Mouse (Mus musculus): ENCODE results near the gene Ptpn21. TPM values are rescaled to one million over a fixed set of nuclear protein-coding genes. Genes with fewer than 3 reads are reported as not detected.

The Ptpn21 gene
- total and polyA plus RNA-seq, 3 experiments, result 1.2 to 3.8 TPM; not detected in 1

GRCm38 (mm10) chr12:98701564-98701963, 35.6 kb downstream of the Ptpn21 start:
- Histone ChIP-seq H3K9me3 (replicated peaks; ENCODE audit: insufficient read depth, low read length) (no peaks in the 10 kb centered on the region), H3K36me3 (ENCODE audit: control insufficient read depth in 1 of 2, insufficient read depth in 2 of 2, low read length in 2 of 2) (no peaks in the 10 kb centered on the region), H3K4me3 (ENCODE audit: control insufficient read depth in 1 of 2, insufficient read depth in 1 of 2, low read depth in 2 of 2, low read length in 2 of 2) (no peak overlapping the region), H3K27me3 (ENCODE audit: control insufficient read depth in 1 of 2, insufficient read depth in 2 of 2, low read length in 2 of 2) (no peaks in the 10 kb centered on the region), H3K4me1 (ENCODE audit: control insufficient read depth in 1 of 2, insufficient read depth in 2 of 2, low read length in 2 of 2) (no peaks in the 10 kb centered on the region), H3K79me2 (ENCODE audit: control insufficient read depth, insufficient read depth, low read length, poor library complexity) (no peaks in the 10 kb centered on the region), H3K9ac (ENCODE audit: control insufficient read depth, low read depth, low read length, poor library complexity, severe bottlenecking) (no peak overlapping the region), H3K27ac (ENCODE audit: control insufficient read depth, low read depth, low read length) (no peak overlapping the region)
- TF ChIP-seq JUND (IDR thresholded peaks at IDR 0.05; ENCODE audit: low read depth, low read length) (no peak), EP300 (IDR thresholded peaks at IDR 0.05; ENCODE audit: low read depth in 1 of 2, low read length in 2 of 2) (no peak), POLR2AphosphoS5 (IDR thresholded peaks at IDR 0.05; ENCODE audit: borderline replicate concordance, low read depth, low read length) (no peak), ELF1 (IDR thresholded peaks at IDR 0.05; ENCODE audit: low read depth, low read length) (no peak), USF1 (IDR thresholded peaks at IDR 0.05; ENCODE audit: low read depth, low read length) (no peak), ZC3H11A (IDR thresholded peaks at IDR 0.05; ENCODE audit: low read depth, low read length) (no peak), ZMIZ1 (IDR thresholded peaks at IDR 0.05; ENCODE audit: low read depth, low read length) (no peak), HCFC1 (IDR thresholded peaks at IDR 0.05; ENCODE audit: low read depth, low read length) (no peak), MAZ (IDR thresholded peaks at IDR 0.05; ENCODE audit: low read depth, low read length) (no peak), MAX (IDR thresholded peaks at IDR 0.05; ENCODE audit: low read length) (no peak), MYC (IDR thresholded peaks at IDR 0.05; ENCODE audit: low read depth, low read length) (no peak), TCF12 (IDR thresholded peaks at IDR 0.05; ENCODE audit: low read depth, low read length) (no peak), NRF1 (IDR thresholded peaks at IDR 0.05; ENCODE audit: insufficient read depth, low read depth, low read length, poor library complexity, severe bottlenecking) (no peak), MEF2A (IDR thresholded peaks at IDR 0.05; ENCODE audit: extremely low read depth, insufficient replicate concordance, low read depth, low read length, poor library complexity, severe bottlenecking) (no peak), E2F4 (IDR thresholded peaks at IDR 0.05; ENCODE audit: borderline replicate concordance, low read depth, low read length) (no peak), UBTF (IDR thresholded peaks at IDR 0.05; ENCODE audit: borderline replicate concordance, insufficient read depth, low read depth, low read length) (no peak), TAL1 (IDR thresholded peaks at IDR 0.05; ENCODE audit: low read length) (no peak), BHLHE40 (IDR thresholded peaks at IDR 0.05; ENCODE audit: borderline replicate concordance, low read depth, low read length) (no peak), MYB (IDR thresholded peaks at IDR 0.05; ENCODE audit: low read depth, low read length) (no peak)
- DNase-seq (ENCODE audit: low read depth, low spot score), result no peak

GRCm38 (mm10) chr12:98697202-98697601, 40.0 kb downstream of the Ptpn21 start:
- Histone ChIP-seq H3K27ac (ENCODE audit: control insufficient read depth, low read depth, low read length) (no peak overlapping the region), H3K9me3 (replicated peaks; ENCODE audit: insufficient read depth, low read length) (no peaks in the 10 kb centered on the region), H3K9ac (ENCODE audit: control insufficient read depth, low read depth, low read length, poor library complexity, severe bottlenecking) (no peak overlapping the region), H3K79me2 (ENCODE audit: control insufficient read depth, insufficient read depth, low read length, poor library complexity) (no peaks in the 10 kb centered on the region), H3K27me3 (ENCODE audit: control insufficient read depth in 1 of 2, insufficient read depth in 2 of 2, low read length in 2 of 2) (no peaks in the 10 kb centered on the region), H3K4me3 (ENCODE audit: control insufficient read depth in 1 of 2, insufficient read depth in 1 of 2, low read depth in 2 of 2, low read length in 2 of 2) (no peak overlapping the region), H3K36me3 (ENCODE audit: control insufficient read depth in 1 of 2, insufficient read depth in 2 of 2, low read length in 2 of 2) (no peaks in the 10 kb centered on the region), H3K4me1 (ENCODE audit: control insufficient read depth in 1 of 2, insufficient read depth in 2 of 2, low read length in 2 of 2) (no peaks in the 10 kb centered on the region)
- DNase-seq (ENCODE audit: low read depth, low spot score), result no peak
- TF ChIP-seq MXI1 (IDR thresholded peaks at IDR 0.05; ENCODE audit: low read depth, low read length), result no peak
- no peak for TF ChIP-seq SMC3 (IDR thresholded peaks at IDR 0.05; ENCODE audit: low read depth, low read length)
- no peak for TF ChIP-seq JUND (IDR thresholded peaks at IDR 0.05; ENCODE audit: low read depth, low read length)
- 0 out of 2 replicates have a peak, but pooled peaks have one; percentile 18 for TF ChIP-seq ZNF384 (IDR thresholded peaks at IDR 0.05; ENCODE audit: low read depth, low read length)
- no peak for TF ChIP-seq USF1 (IDR thresholded peaks at IDR 0.05; ENCODE audit: low read depth, low read length)
- no peak for TF ChIP-seq ZC3H11A (IDR thresholded peaks at IDR 0.05; ENCODE audit: low read depth, low read length)
